Mouse (Mus musculus): ENCODE measurements around the gene Ripor3. TPM values are rescaled to one million over a fixed set of nuclear protein-coding genes. Genes with fewer than 3 reads are reported as not detected.
"Not testable (repeated sequence)": the region's sequence is repeated elsewhere in the genome, so short reads cannot be mapped to it uniquely, and the experiment has no call there.

The Ripor3 gene
- total RNA-seq (2021) = 1 to 10 TPM; 3.2 to 4.6 TPM
- long read RNA-seq, experiment 1, partial matches to known transcripts = 3 of 6 reads
- long read RNA-seq, experiment 1, other reads (novel, unspliced or antisense) = 3 of 6 reads
- long read RNA-seq, experiment 2, partial matches to known transcripts = 3 of 5 reads
- long read RNA-seq, experiment 2, other reads (novel, unspliced or antisense) = 2 of 5 reads

DNA sequence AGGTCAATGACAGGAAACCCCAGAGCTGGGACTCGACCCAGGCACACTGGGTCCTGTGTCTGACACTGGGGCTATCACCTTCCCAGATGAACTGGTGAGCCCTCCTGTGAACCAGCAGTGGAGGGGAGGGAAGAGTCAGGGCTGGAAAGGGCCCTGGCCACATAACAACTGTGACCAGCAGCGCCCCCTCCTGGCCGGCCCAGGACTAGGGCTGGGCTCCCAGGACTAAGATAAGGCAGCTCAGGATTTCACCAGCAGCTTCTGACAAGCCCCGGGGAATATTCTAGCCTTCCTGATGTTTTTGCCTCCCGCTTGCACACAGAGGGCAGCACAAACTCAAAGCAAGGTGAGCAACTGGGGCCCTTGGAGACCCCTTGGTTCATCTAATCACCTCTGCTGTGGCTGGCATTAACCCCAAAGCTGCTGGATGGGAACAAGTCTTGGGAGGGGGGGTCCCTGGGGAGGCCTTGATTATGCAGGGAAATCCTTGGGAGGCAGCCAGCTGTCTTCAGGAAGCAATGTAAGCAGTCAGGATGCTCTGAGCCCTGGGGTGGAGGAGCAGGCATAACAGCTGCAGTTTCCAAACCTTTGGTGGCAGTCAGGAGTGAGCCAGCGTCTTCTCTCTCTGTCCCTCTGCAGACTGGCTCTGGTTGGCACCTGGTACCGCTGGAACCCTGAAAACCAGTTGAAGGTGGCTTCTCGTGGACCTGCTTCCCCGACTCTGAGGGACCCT is at the start of gene Ripor3:
Ripor3 (minus strand) TSS at position 683 of the 733 bp plus-strand sequence.
- DNase-seq = peak; percentile 89

DNA sequence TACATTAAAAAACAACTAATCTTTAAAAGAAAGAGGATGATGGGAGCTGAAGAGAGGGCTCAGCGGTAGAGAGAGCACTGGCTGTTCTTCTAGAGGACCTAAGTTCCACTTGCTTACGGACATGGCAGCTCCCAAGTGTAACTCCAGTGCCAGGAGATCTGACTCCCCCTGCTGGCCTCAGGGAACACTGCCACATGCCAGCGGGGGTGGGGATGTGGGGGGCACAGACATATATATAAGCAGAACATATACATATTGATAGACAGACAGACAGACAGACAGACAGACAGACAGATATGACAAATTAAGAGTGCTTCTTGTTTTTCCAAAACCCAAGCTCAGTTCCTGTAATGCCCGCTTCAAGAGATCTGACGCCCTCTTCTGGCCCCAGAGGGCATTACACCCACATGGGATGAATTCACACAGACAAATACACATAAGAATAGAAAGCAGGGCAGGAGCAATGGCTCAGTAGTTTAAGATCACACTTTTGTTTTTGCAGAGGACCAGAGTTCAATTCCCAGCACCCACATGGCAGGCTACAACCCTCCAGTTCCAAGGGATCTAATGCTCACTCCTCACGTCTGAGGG is 48.9 kb upstream of the Ripor3 start:
- no peak for DNase-seq

DNA sequence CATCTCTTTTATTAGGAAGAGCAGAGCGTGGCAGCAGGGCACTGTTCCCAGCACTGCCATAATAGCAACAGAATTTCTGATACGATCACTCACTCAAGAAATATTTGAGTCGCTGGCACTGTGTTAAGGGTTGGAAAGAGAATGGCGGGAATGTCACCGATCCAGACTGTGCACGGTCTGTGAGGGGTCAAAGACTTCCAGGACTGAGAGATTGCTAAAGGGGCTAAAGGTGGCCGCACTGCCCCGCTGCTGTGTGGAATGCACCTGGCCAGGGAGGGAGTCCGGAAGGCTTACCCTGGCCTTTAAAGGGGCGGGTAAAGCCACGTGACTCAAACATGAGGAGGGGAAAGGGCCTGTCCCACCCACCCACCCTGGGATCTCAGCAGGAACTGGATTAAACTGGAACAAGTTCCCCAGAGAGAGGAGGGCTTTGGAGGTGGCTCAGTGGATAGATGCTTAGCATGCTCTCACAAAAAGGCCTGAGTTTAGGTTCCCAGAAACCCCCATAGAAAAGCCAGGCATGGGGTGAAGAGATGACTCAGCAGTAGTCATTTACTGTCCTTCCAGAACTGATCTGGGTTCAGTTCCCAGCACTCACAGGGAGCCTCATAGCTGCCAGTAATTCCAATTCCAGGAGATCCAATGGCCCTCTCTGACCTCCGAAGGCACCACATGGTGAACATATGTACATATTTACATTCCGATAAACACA is 48.2 kb upstream of the Ripor3 start:
- DNase-seq = no peak

DNA sequence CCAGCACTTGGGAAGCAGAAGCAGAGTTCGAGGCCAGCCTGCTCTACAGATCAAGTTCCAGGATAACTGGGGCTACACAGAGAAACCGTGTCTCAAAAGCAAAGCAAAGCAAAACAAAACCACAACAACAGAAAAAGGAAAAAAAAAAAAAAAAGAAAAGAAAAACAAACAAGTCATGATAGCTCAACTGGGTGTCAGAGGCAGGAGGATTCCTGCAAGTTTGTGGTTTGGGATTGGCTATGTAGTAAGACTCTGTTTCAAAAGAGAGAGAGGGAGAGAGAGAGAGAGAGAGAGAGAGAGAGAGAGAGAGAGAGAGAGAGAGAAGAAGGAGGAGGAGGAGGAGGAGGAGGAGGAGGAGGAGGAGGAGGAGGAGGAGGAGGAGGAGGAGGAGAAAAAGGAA is 47.5 kb upstream of the Ripor3 start:
- DNase-seq = not testable (repeated sequence)

- no peak for DNase-seq
Measured at GRCm38 (mm10) chr2:168056666-168056933, 46.2 kb upstream of the Ripor3 start.

DNA sequence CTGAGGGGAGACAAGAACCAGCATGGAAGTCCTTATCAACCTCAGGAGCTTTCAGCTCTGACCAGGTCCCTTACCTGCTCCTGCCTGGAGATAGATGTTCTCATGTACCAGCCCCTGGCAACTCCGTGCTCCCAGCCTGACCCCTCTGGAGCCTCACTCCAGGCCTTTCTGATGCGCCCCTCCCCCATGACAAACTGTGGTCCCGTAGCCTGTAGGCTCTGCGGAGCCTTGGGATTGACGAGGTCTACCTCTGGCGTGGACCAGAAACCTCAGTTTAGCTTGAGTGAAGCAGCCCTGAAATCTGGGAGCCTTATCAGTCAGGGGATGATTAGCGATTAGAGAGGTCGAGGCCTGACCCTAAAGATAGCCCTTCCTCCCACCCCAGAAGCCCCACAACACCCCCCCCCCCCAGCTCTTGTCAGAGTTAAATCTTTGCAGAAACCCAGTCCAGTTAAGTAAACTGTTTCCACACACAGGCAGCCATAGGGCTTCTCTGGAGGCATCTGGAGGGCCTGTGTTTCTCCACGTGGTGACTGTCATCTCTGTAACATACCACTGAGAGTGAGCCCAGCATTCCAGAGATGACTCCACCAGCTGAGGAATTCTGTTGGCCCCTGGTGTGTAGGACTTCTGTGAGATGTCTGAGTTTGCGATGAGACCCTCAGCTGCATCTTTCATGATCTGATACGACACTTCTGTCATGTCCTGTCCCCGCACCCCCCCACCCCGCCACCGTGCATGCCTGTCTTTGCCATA is 45.7 kb upstream of the Ripor3 start:
- no peak for DNase-seq

- no peak for DNase-seq
Measured at GRCm38 (mm10) chr2:168054142-168054541, 43.7 kb upstream of the Ripor3 start.

- DNase-seq = peak; percentile 69
Measured at GRCm38 (mm10) chr2:168052689-168053088, 42.3 kb upstream of the Ripor3 start.

GRCm38 (mm10) chr2:168052156-168052555 is 41.7 kb upstream of the Ripor3 start:
- no peak for DNase-seq

GRCm38 (mm10) chr2:168050000-168050942 is 39.9 kb upstream of the Ripor3 start:
- DNase-seq = peak; percentile 56

DNA sequence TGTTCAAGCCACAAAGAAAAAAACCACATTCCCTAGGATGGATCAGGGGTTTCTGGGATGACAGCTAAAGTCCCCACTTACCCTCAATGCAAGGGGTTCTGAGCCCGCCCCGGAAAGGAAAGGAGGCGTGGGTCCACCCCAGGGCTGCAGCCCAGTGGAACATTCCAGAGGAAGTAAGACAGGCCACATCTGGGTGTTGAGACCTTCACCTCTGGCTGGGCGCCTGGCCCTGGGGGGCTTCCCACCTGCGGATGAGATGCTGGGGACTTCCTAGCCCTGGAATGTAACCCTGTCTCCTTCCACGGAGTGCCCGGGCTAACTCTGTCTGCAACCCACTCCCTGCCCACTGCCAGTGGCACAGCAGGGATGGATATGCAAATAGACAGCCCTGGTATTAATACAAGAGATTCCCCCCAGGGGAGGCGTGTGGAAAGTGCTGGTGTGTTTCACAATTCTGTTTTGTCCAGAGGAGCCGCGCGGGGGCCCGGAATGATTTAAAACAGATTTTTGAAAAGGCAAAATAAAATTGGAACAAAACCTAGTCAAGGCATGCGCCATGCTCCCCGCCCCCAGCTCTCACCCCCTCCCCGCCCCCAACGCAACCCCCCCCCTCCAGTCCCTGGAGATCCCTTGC is 38.7 kb upstream of the Ripor3 start:
- DNase-seq = peak; percentile 47

GRCm38 (mm10) chr2:168046467-168046866 is 36.0 kb upstream of the Ripor3 start:
- no peak for DNase-seq

DNA sequence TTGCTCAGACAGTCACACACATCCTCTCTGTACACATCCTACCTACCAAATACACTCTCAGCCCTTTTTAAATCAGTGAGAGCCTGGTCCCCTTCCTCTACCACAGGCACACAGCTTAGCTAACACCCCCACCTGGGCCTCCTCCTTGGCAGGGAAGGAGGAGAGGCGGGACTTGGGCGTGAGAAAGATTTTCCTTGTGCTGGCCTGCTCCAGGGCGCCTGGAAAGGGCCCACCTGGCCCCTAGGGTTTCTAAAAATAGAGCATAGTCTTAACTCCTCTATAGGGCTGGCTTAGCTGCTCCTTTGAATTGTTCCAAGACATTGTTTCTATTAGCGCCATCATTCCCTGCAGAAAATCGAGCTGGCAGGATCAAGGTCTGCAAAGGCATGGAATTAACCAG is 35.4 kb upstream of the Ripor3 start:
- DNase-seq = no peak

DNA sequence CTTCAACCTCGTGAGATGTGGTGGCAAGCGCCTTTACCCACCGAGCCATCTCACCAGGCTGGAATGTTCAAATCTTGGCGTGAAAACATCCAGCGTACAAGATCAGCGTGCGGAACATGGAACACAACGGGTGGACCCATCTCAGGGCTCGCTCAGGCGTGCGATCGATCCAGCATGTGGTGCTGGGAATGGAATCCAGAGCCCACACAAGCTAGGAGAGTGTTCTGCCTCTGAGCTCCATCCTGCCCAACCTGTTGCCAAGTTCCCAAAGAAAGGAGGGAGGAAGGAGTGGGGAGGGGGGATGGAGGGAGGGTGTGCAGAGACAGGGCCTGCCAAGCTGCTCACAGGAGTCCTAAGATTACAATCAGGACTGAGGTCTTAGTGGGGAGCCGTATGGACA is 34.9 kb upstream of the Ripor3 start:
- no peak for DNase-seq

DNA sequence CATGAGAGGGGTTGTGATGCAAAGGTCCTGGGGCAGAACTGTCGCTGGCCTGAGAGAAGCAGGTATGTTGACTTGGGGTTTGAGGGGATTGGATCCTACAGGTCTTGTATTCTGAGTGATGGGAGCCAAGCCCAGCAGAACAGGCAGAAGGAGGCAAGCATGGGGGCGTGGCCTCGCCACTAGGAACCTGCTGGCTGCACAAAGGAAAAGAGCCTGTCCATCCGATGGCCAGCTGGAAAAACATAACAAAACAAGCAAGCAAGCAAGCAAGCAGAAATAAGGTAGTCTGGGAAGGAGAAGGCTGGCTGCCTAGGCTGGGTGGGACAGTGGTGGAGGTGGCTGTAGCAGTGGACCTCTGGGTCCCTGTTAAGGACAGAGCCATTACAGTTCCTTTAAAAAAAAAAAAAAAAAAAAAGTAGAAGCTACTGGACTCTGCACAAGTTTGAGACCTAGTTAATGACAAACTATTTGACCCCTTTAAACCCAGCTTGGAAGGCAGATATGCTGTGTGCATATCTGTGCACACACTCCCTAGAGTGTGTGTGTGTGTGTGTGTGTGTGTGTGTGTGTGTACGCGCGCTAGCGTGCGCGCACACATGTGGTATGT is 34.4 kb upstream of the Ripor3 start:
- no peak for DNase-seq

DNA sequence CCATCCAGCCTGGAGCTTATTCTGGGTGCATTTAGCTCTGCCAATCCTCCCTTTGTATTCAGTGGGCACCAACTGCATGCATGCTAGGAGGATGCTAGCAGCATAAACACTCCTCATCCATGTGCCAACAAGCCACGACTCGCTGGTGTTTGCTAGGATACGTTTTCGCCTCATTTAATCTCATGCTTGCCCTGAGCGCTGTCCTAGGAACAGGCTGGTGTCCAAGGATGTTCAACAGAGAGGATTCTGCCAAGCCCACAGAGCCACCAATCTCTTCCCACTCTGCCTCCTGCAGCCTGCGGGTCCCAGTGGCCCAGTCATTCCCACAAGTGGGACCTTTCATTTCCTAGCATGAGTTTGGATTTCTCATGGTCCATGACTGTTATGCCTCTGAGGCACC is 31.6 kb upstream of the Ripor3 start:
- no peak for DNase-seq

GRCm38 (mm10) chr2:168040751-168041150 is 30.3 kb upstream of the Ripor3 start:
- no peak for DNase-seq

DNA sequence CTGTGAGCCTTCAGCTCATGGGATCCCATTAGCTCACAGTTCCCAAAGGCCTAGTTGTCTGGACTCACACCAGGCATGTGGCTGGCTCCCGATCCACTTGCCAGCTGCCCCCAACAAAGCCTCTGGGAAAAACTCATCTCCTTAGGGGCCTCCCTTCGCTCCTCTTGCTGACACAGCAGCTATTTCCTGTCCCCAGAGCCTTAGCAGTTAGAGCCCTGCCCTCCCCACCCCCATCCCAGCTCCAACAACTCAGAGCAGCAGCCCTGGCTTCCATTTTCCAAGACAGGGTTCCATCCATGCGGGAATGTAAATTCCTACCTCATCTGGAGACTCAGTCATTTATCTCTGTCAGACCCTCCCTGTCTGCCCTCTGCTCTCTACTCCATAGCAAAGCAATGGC is 26.6 kb upstream of the Ripor3 start:
- peak; percentile 67 for DNase-seq

- DNase-seq = peak; percentile 71
Measured at GRCm38 (mm10) chr2:168035907-168036306, 25.5 kb upstream of the Ripor3 start.

DNA sequence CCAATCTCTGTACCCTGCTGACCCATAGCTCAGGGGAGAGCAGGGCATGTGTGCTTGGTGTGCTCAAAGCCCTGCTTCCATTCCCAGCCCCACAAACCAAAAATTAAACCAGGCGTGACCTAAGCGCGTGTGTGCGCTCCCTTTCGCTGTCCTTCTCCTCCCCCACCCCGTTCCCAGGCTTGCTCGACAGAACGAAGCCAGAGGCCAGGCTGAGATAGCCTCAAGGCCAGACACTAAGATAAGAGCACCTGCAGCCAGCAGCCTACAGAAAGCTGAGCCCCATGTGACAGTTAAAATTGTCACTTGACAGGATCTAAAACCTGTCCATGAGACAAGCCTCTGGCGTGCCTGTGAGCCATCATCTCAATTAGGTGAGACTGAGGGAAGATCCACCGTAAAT is 23.5 kb upstream of the Ripor3 start:
- no peak for DNase-seq

All from adrenal gland, postnatal 10 days (tissue).